Mouse (Mus musculus): Measurements from ENCODE around the gene Lrrc51.

- TF ChIP-seq CTCF (IDR thresholded peaks at IDR 0.05; ENCODE audit: extremely low read depth, insufficient read depth, insufficient read length, insufficient replicate concordance) (no peak), POLR2A (IDR thresholded peaks at IDR 0.05; ENCODE audit: low read depth, low read length) (no peak)
Measured at GRCm38 (mm10) chr7:101875978-101876377, 57.7 kb downstream of the Lrrc51 start.
